Mouse (Mus musculus) v-Abl transformed pro-B cells (cell line): ENCODE data around the gene Acvrl1.

Experiments used
- in situ Hi-C, 2 experiments: fragments of 400-800 bp; cut with MboI; formaldehyde crosslinking; loops; one replicate each; pipeline ENCODE4 v1.15.1; 2025; ENCODE audit not compliant: unreplicated experiment in 2 of 2

Acvrl1 gene

DNA sequence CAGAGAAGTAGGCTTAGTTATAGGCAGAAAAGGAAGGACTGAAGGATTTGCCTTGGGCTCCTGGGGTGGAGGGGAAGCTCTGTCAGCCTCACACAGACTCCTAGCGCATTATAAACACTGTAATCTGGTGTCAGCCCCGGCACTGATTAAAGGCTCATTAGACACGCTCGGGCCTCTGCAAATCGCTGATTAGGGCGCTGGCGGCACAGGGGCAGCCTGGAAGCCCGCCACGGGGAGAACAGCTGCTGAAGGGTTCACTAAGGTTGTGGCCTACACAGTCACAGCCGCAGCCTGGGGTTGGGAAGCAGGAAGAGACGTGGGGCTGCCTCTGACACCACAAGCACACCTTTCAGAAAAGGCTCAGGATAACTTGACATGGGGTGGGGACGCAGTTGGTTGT, 11.6 kb downstream of the Acvrl1 start:
- in situ Hi-C loops: loop anchor here in 1 of 2 experiments (10.0 kb wide), 1 partner anchor 55 kb away; no protein-coding TSS in a partner anchor

DNA sequence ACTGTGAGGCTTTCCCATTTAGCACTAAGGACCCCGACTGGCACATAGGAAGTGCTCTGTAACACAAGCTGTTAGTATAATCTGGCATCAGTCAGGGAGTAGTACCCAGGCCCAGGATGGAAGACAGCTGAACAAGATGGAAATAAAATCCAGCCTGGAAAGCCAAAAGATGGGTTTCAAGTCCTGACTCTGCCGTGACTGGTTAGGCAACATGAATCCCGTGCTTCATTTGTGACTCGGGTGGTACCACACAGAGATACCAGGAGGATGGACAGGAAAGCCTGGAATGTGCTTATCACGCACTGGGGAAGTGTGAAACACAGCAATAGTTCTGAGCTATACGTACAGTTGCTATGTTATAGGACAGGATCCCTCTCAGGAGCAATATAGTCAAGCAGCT, 12.3 kb downstream of the Acvrl1 start:
- in situ Hi-C loops: loop anchor here in 1 of 2 experiments (10.0 kb wide), 1 partner anchor 54 kb away; no protein-coding TSS in a partner anchor

DNA sequence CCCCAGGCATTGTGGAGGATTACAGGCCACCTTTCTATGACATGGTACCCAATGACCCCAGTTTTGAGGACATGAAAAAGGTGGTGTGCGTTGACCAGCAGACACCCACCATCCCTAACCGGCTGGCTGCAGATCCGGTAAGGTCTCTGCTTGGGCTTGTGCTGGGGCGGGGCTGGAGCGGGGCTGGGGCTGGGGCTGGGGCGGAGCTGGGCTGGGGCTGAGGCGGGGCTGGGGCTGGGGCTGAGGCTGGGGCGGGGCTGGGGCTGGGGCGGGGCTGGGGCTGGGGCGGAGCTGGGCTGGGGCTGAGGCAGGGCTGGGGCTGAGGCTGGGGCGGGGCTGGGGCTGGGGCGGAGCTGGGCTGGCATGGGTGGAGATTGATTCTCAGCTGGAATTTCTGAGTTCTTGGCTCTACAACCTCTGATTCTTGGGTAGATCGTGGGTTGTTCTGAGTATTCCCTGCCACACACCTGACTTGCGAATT, 12.8 kb downstream of the Acvrl1 start:
- in situ Hi-C loops: loop anchor here in 1 of 2 experiments (10.0 kb wide), 1 partner anchor 54 kb away; no protein-coding TSS in a partner anchor

DNA sequence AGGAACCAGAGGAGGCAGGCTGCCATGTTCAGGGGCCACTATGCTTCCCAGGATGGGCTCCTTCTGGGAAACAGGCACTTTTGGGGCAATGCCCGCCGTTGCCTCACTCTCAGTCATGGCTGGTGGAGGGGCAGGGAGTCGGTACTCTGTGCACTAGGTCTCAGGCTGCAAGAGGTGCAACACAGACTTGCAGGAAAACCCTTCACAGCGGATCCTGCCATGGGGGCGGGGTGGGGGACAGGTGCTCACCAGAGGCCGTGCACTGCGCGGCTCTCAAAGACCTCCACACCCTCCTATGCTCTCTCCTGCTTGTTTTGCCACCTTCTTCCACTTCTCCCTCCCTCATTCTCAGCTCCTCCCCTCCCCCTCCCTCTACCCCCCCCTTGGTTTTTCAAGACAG, 14.3 kb downstream of the Acvrl1 start:
- in situ Hi-C loops: loop anchor here in 1 of 2 experiments (10.0 kb wide), 1 partner anchor 52 kb away; no protein-coding TSS in a partner anchor

DNA sequence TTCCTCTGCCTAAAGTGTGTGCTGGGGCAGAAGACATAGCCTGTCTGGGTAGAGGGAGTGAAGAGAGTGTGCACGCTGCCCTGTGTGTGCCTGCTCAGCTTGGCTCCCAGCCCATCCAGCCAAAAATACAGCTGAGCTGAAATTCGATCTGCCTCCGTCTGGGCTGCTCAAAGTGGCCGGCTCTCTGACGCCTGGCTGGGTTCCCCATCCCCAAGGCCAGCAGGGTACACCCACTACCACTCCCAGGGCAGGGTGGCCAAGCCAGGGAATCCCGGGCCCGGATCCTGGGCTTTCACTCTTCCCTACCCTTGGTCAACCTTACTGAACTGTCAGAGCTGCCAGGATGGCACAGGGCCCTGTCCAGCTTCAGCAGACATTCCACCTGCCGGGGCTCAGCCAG, 15.2 kb downstream of the Acvrl1 start:
- in situ Hi-C loops: loop anchor here in 1 of 2 experiments (10.0 kb wide), 1 partner anchor 51 kb away; no protein-coding TSS in a partner anchor

DNA sequence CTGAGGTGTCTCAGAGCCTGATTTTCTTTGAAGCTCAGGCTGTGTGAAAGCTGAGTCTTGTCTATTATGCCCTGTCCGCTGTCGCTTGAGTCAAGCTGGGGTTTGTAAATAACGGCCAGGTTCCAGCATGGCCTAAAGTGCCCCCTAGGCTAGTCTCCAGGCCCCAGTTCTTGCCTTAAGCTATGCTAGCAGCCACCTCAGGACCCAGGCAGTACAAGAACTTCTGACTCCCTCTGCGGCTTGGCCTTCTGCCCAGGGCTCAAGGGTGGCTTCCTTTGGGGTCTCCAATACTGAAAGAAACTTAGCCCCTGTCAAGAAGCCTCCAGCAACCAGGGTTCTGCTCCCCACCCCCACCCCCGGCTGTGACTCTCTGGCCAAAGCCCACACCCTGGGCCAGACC, 15.9 kb downstream of the Acvrl1 start:
- in situ Hi-C loops: loop anchor here in 1 of 2 experiments (10.0 kb wide), 1 partner anchor 51 kb away; no protein-coding TSS in a partner anchor

DNA sequence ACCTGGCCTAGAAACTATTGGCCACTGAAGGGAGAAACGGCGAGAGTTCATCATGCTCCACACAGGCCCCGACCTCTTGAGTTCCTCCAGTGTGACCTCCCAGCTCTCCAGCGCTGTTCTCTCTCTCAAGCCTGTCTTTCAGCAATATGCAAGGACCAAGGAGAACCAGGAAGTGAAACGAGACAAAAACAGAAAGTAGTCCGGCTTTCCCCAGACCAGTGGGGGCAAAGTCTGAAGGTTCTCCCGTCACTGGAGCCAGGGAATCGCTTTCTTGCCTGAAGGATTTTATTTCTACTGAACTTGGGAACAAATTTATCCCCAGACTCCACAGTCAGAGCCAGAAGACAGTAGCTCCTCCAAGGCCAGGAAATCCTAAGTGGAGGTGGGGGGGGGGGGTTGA, 16.5 kb downstream of the Acvrl1 start:
- in situ Hi-C loops: loop anchor here (5.0 to 10.0 kb wide), 2 partner anchors 48 to 50 kb away; no protein-coding TSS in a partner anchor

DNA sequence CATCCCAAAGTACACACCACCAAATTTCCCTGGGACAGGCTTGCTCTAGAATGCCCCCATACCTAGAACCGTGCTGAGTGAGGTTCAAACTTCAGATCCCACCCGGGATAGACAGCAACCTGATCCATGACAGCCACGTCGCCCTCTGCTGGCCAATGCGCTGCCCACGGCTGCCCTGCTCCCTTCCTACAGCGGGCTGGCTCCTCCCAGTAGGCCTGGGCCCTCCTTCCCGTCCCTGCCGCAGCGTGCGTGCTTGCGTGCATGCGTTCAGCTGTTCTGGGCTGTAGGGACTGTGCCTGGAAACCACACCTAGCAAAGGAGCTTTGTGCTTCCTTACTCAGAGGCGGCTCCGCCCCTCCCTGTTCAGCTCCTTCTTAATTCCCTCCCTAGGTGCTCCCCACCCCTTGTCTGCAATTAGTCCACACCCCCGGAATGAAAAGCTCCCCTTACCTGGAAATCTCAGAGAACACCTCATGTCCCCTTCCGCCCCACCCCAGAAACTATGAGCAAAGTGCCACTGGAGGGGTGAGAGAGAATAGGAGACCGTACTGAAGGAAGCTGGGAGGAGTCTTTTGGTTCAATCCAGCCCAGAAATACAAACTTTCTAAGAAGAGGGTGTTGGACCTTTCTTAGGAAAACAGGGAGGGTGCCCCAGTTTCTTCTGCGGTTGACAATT, 17.2 kb downstream of the Acvrl1 start:
- in situ Hi-C loops: loop anchor here (5.0 to 10.0 kb wide), 2 partner anchors 47 to 49 kb away; no protein-coding TSS in a partner anchor

DNA sequence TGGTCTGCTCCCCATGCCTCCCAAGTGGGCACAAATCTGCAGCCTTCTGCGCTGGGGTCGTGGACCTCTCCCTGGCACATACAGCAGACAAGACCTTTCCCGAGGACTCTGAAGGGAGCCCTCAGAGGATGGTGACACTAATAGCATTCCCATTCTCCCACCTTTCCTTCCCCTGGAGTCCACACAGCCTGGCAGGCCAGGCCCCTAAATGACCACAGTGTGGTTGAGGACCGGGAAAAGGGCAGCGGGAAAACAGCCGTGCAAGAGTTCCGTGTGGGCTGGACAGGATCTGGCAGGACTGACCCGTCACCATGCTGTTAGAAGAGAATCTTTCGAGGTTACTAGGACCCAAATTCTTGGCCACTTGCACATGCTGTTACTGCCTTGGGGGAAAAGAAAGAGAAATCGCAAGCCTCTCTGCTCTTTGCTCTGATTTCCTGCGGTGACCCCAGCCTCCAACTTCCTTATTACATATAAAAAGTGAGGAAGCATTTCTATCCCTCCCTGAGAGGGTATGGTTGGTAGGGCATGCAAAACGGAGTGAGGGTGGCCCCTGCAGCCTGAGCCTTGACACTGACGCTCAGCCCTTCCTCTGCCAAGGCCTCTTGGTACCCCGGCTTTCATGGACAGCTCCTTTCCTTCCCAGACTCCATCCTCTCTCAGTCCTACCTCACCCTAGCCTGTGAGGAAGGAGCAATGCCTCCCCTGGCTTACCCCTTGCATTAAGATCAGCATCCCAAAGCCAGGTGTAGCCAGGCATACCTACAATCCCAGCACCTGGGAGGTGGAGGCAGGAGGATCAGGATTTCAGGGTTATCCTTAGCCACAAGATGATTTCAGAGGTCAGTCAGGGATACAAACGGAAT, 18.0 kb downstream of the Acvrl1 start:
- in situ Hi-C loops: loop anchor here (5.0 to 10.0 kb wide), 2 partner anchors 46 to 48 kb away; no protein-coding TSS in a partner anchor

DNA sequence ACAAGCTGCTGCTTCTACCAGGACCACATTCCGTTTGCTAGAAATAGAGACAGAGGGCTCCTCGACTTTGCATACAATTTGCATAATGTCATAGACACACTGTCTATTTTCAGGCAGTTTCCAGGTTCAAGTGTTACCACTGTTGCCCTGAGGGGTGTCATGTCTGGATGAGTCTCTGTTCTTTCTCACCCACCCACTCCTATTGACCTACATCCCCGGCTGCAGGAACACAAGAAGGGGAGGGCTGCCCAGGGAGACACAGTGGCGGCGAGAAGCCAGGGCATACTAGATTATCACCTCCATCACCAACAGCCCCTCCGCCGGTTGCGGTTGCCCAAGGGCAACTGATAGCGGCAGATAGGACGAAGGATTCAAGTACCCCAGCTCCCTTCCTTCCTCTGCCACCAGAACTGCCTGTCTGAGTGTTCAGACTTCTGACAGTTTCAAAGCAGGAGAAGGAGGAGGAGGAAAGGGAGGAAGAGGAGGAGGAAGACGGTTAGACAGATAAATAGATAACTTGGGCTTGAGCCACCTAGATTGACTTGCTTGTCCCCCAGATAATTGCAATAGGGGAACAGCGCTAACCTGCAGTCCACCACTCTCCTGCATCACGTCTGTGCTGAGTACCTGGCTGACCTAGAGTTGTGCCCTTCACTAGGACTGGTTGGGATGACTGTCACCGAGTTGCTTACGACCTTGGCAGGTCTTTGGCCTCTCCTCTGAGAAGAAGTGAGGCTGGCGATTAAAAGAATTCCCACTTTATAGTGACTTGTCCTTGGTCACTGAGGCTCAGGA, 19.0 kb downstream of the Acvrl1 start:
- in situ Hi-C loops: loop anchor here (5.0 to 10.0 kb wide), 2 partner anchors 45 to 47 kb away; no protein-coding TSS in a partner anchor

DNA sequence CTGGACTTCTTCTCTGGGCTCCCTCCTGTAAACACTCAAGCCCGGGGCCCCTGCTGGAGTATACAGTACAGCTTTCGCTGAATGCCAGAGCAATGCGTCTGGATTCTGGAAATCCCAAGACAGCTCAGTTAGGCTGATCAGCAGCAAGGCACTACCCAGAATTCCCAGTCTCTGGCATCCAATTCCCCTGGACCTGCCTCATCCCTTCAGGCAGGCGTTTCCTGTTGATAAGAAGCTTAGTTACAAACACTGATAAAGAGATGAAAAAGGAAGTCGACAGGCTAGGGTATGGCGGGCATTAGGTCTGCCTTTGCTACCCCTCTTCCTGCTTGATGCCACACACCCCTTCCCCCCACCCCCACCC, 19.6 kb downstream of the Acvrl1 start:
- in situ Hi-C loops: loop anchor here (5.0 to 10.0 kb wide), 2 partner anchors 44 to 47 kb away; no protein-coding TSS in a partner anchor

DNA sequence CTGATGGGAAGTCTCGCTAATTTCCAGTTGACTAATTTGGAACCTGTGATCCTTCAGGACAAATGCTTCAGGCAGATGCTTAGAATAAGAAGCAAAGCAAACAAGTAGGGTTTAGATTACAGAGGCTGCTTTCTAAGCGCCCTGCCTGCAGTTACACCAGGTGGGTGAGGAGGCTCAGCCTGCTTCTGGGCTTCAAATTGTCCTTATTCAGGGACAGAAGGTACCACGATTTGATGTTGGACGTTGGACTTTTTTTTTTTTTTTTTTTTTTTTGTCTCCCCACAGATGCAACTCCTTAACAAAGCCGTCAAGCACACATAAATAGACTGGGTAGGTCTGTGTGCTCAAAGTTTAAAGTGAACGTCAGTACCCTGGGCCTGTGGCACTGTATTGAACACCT, 20.3 kb downstream of the Acvrl1 start:
- in situ Hi-C loops: loop anchor here (5.0 to 10.0 kb wide), 2 partner anchors 44 to 46 kb away; no protein-coding TSS in a partner anchor

DNA sequence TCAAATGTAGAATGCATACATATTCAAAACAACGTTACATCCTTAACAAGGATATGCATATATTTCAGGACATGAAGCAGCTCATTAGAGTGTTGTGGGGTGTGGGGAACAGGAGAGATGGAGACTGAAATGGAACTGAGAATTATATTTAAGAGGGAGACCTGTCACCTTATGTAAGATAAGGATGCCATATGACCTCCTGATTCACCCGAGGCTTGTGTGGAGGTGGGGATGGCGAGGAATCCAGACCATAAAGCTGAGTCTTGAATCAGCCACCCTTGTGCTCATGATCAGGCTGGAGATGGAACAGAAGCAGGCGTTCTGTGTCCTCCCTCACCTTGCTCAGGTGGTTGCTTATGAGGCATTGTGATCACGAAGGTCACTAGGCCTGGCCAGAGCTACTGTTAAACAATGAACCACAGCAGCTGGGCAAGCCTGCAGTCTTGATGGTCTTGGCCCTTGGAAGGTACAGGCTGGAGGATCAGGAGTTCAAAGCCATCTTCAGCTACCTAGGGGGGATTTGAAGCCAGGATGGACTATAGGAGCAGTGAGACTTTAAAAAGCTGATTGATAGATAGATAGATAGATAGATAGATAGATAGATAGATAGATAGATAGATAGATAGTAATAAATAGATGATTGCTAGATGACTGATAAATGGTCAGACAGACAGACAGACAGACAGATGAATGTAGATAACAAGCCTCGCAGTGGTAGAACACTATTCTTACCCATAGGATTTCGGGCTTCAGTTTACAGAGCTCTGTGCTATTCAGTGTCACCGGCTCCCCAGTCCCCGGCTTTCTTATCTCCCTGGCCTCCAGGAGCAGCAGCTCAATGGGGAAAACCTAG, 23.3 kb downstream of the Acvrl1 start:
- in situ Hi-C loops: no loop called here

DNA sequence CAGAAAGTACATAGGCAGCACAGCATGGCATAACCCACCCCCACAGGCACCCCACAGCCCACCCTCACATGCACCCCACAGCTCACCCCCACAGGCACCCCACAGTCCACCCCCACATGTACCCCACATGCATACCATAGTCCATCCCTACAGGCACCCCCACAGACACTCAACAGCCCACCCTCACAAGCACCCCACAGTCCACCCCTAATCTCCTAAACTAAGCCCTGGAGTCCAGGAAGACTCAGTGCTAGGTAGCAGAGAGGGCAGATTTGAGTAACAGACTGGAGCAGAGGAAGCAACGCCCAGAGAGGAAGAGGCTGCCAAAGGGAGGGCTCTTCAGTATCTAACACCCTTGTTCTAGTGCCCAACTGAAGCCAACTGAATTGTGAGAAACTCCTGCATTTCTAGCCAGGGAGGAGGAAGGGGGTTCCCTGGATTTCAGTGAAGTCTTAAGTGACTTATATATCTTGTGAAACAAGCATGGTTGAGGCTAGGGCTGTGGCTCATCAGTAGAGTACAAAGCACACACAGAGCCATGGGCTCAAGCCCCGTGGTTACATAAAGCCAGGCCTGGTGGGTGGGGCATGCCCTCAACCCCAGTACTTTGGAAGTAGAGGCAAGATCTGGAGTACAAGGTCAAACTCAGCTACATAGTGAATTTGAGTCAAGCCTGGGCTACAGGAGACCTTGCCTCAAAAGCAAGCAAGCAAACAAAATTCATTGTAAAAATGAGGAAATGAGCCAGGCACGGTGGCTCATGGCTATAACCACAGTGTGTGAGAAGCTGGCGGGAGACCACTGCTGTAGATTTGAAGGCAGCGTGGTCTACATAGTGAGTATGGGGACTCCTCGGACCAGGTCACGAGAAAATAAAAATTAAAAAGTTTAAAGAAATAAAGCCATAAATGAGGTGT, 26.6 kb downstream of the Acvrl1 start:
- in situ Hi-C loops: no loop called here

DNA sequence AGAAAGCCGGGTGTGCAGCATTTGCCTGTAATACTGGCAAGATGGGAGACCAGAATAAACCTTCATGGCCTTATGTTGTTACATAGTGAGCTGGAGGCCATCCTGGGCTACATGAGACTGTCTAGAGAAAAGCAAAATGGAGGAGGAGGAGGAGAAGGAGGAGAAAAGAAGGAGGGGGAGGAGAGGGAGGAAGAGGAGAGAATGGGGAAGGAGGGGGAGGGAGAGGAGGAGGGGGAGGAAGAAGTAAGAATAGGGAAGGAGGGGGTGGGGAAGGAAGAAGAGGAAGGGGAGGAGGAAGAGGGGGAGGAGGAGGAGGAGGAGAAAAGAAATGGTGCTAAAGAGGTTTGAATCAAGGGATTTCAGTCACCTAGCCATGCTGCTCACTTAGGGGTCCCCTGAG, 31.8 kb downstream of the Acvrl1 start:
- in situ Hi-C loops: no loop called here

DNA sequence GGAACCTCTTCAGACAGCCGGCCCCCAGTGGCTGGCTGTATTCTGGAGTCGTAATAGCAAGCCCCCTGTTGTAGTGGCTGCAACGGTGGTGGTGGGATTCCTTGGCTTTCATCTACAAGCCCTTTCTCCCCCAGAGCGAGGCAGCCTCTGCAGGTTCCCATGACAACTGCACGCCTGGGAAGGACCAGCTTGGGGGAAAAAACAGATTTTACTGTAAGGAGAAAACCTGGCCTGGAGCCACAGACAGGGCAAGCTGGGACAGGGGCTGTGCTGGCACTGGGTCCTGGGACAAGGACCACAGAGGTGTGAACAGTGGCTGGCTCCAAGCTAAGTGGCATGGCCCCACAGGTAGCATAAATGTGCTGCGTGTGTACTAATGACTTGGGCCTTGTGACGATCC, 32.3 kb downstream of the Acvrl1 start:
- in situ Hi-C loops: no loop called here

DNA sequence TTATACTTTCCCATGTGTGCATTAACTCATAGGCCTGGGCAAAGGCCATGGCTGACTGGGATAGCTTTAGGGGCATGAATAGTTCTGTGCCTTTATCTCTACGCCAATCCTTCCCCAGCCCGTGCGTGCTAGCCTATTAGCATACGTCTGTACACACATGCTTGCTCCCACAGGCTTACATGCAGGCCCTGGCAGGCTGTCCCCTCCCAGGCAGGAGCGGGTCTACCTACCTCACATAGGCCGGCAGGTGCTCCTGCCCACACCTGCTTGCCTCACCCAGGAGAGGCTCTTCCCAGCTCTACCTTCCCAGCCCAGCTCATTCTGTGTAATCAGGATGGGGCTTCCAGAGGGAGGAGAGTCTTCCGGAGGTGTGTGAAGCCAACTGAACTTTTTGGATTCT, 33.2 kb downstream of the Acvrl1 start:
- in situ Hi-C loops: no loop called here

DNA sequence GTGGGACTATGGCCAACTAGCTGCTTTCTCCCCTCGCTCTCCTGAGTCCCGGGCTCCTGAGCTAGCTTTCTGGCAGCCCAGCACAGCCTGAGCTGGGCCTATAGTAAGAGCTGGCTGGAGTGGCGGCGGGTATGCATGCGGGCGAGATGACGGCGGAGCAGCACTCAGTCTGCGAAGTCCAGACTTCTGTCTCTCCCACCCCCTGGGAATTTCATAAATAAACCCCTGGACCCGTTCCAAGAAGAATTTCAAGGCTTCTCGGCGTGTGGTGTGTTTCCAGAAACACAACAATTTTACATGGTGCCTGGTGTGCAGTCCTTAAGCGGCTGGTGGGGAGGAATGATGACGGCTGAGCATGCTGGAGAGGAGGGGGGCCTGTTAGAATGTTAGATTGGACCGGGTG, 34.7 kb downstream of the Acvrl1 start:
- in situ Hi-C loops: no loop called here
